Mouse (Mus musculus): ENCODE data around the gene Dnttip1. TPM values are rescaled to one million over a fixed set of nuclear protein-coding genes. Genes with fewer than 3 reads are reported as not detected.

Dnttip1 gene
- total and polyA plus RNA-seq, 3 experiments: 20.6 to 59.9 TPM; not detected in 1

DNA sequence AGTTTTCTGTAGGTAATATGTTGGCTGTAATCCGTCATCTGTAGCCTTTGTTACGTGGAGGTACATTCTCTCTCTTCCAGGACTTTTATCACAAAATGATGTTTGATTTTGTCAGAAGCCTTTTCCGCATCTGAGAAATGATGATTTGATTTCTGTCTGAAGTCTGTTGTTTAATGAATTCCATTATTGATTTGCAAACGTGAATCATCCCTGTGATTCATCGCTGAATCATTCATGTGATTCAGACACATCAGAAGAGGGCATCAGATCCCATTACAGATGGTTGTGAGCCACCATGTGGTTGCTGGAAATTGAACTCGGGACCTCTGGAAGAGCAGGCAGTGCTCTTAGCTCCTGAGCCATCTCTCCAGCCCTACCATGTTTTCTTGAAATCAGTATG lies 3.2 kb downstream of the Dnttip1 start:
- peaks cover 7 to 17% of the 10 kb centered on the region in 2 experiments for H3K4me1 ChIP-seq (ENCODE audit: control insufficient read depth in 1 of 2, insufficient read depth in 2 of 2, low read length in 2 of 2)
- DNase-seq (ENCODE audit: low read depth, low spot score): no peak
- peaks cover 12 to 21% of the 10 kb centered on the region in 2 experiments for H3K36me3 ChIP-seq (ENCODE audit: control insufficient read depth in 1 of 2, insufficient read depth in 2 of 2, low read length in 2 of 2)
- peaks cover 18% of the 10 kb centered on the region for H3K79me2 ChIP-seq (ENCODE audit: control insufficient read depth, insufficient read depth, low read length, poor library complexity)
- H3K27ac ChIP-seq (ENCODE audit: control insufficient read depth, low read depth, low read length): no peak overlapping the region
- no peak overlapping the region for H3K4me3 ChIP-seq (ENCODE audit: control insufficient read depth in 1 of 2, insufficient read depth in 1 of 2, low read depth in 2 of 2, low read length in 2 of 2)
- H3K27me3 ChIP-seq (ENCODE audit: control insufficient read depth in 1 of 2, insufficient read depth in 2 of 2, low read length in 2 of 2): no peaks in the 10 kb centered on the region
- H3K9ac ChIP-seq (ENCODE audit: control insufficient read depth, low read depth, low read length, poor library complexity, severe bottlenecking): no peak overlapping the region
- H3K9me3 ChIP-seq (replicated peaks; ENCODE audit: insufficient read depth, low read length): no peaks in the 10 kb centered on the region
- TF ChIP-seq MAFK (IDR thresholded peaks at IDR 0.05; ENCODE audit: borderline replicate concordance, low read depth, low read length) (no peak), CHD2 (IDR thresholded peaks at IDR 0.05; ENCODE audit: low read length) (no peak), EP300 (IDR thresholded peaks at IDR 0.05; ENCODE audit: low read depth in 1 of 2, low read length in 2 of 2) (no peak), SIN3A (IDR thresholded peaks at IDR 0.05; ENCODE audit: low read length) (no peak), MAX (IDR thresholded peaks at IDR 0.05; ENCODE audit: low read length) (no peak)

DNA sequence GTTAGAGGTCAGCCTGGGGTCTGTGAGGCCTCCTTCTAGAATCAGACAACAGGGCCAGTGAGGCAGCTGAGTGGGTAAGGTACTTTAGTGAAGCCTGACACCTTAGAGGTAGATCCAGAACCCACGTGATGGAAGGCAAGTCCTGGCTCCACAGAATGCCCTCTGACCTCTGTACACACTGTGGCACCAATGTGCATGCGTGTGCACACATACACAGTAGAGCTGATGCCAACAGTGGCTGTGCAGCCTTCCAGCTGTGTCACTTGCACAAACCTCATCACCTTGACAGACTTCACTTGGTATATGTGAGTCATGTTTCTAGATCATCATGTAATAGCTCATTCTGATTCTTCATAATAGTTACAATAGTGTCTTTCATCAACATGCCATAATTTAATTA lies 6.7 kb downstream of the Dnttip1 start:
- no peak for DNase-seq (ENCODE audit: low read depth, low spot score)
- Histone ChIP-seq H3K9me3 (replicated peaks; ENCODE audit: insufficient read depth, low read length) (no peaks in the 10 kb centered on the region), H3K4me1 (ENCODE audit: control insufficient read depth in 1 of 2, insufficient read depth in 2 of 2, low read length in 2 of 2) (no peaks in the 10 kb centered on the region), H3K27me3 (ENCODE audit: control insufficient read depth in 1 of 2, insufficient read depth in 2 of 2, low read length in 2 of 2) (no peaks in the 10 kb centered on the region), H3K79me2 (ENCODE audit: control insufficient read depth, insufficient read depth, low read length, poor library complexity) (peaks cover 5% of the 10 kb centered on the region; the same call in 1 of the 2 replicates), H3K36me3 (ENCODE audit: control insufficient read depth in 1 of 2, insufficient read depth in 2 of 2, low read length in 2 of 2) (peaks cover 0 to 31% of the 10 kb centered on the region in 2 experiments; a peak in 2 of 4 replicates), H3K4me3 (ENCODE audit: control insufficient read depth in 1 of 2, insufficient read depth in 1 of 2, low read depth in 2 of 2, low read length in 2 of 2) (no peak overlapping the region), H3K27ac (ENCODE audit: control insufficient read depth, low read depth, low read length) (no peak overlapping the region), H3K9ac (ENCODE audit: control insufficient read depth, low read depth, low read length, poor library complexity, severe bottlenecking) (no peak overlapping the region)
- TF ChIP-seq RCOR1 (IDR thresholded peaks at IDR 0.05; ENCODE audit: low read depth, low read length) (no peak), MAZ (IDR thresholded peaks at IDR 0.05; ENCODE audit: low read depth, low read length) (no peak), CHD2 (IDR thresholded peaks at IDR 0.05; ENCODE audit: low read length) (no peak), UBTF (IDR thresholded peaks at IDR 0.05; ENCODE audit: borderline replicate concordance, insufficient read depth, low read depth, low read length) (no peak), MAX (IDR thresholded peaks at IDR 0.05; ENCODE audit: low read length) (no peak), ZMIZ1 (IDR thresholded peaks at IDR 0.05; ENCODE audit: low read depth, low read length) (no peak)

GRCm38 (mm10) chr2:164754105-164754504 lies 8.3 kb downstream of the Dnttip1 start:
- Histone ChIP-seq H3K79me2 (ENCODE audit: control insufficient read depth, insufficient read depth, low read length, poor library complexity) (peaks cover 2% of the 10 kb centered on the region; the same call in 1 of the 2 replicates), H3K9me3 (replicated peaks; ENCODE audit: insufficient read depth, low read length) (no peaks in the 10 kb centered on the region), H3K27me3 (ENCODE audit: control insufficient read depth in 1 of 2, insufficient read depth in 2 of 2, low read length in 2 of 2) (no peaks in the 10 kb centered on the region), H3K4me3 (ENCODE audit: control insufficient read depth in 1 of 2, insufficient read depth in 1 of 2, low read depth in 2 of 2, low read length in 2 of 2) (no peak overlapping the region), H3K4me1 (ENCODE audit: control insufficient read depth in 1 of 2, insufficient read depth in 2 of 2, low read length in 2 of 2) (no peaks in the 10 kb centered on the region), H3K9ac (ENCODE audit: control insufficient read depth, low read depth, low read length, poor library complexity, severe bottlenecking) (no peak overlapping the region), H3K36me3 (ENCODE audit: control insufficient read depth in 1 of 2, insufficient read depth in 2 of 2, low read length in 2 of 2) (peaks cover 0 to 30% of the 10 kb centered on the region in 2 experiments; a peak in 2 of 4 replicates), H3K27ac (ENCODE audit: control insufficient read depth, low read depth, low read length) (no peak overlapping the region)
- no peak for DNase-seq (ENCODE audit: low read depth, low spot score)
- TF ChIP-seq SIN3A (IDR thresholded peaks at IDR 0.05; ENCODE audit: low read length) (no peak), CHD2 (IDR thresholded peaks at IDR 0.05; ENCODE audit: low read length) (no peak), ZKSCAN1 (IDR thresholded peaks at IDR 0.05; ENCODE audit: low read depth, low read length) (no peak), SMC3 (IDR thresholded peaks at IDR 0.05; ENCODE audit: low read depth, low read length) (no peak), GATA1 (IDR thresholded peaks at IDR 0.05; ENCODE audit: low read depth, low read length) (no peak), ETS1 (IDR thresholded peaks at IDR 0.05; ENCODE audit: low read depth, low read length) (no peak), ZNF384 (IDR thresholded peaks at IDR 0.05; ENCODE audit: low read depth, low read length) (no peak), MXI1 (IDR thresholded peaks at IDR 0.05; ENCODE audit: low read depth, low read length) (no peak), ZC3H11A (IDR thresholded peaks at IDR 0.05; ENCODE audit: low read depth, low read length) (no peak), ELF1 (IDR thresholded peaks at IDR 0.05; ENCODE audit: low read depth, low read length) (no peak), POLR2A (IDR thresholded peaks at IDR 0.05; ENCODE audit: control insufficient read depth in 1 of 2, insufficient read depth in 1 of 2, low read depth in 1 of 2, low read length in 2 of 2, poor library complexity in 1 of 2) (no peak), TBP (IDR thresholded peaks at IDR 0.05; ENCODE audit: low read depth, low read length) (no peak), NRF1 (IDR thresholded peaks at IDR 0.05; ENCODE audit: insufficient read depth, low read depth, low read length, poor library complexity, severe bottlenecking) (no peak), POLR2AphosphoS2 (IDR thresholded peaks at IDR 0.05; ENCODE audit: low read length) (no peak), GABPA (IDR thresholded peaks at IDR 0.05; ENCODE audit: low read depth, low read length) (no peak), RAD21 (IDR thresholded peaks at IDR 0.05; ENCODE audit: low read depth, low read length) (no peak), MYC (IDR thresholded peaks at IDR 0.05; ENCODE audit: low read depth, low read length) (no peak), MAFK (IDR thresholded peaks at IDR 0.05; ENCODE audit: borderline replicate concordance, low read depth, low read length) (no peak), TCF12 (IDR thresholded peaks at IDR 0.05; ENCODE audit: low read depth, low read length) (no peak)

All from MEL (cell line).